Mouse (Mus musculus): ENCODE measurements around the gene Klhdc8a.

The Klhdc8a gene

GRCm38 (mm10) chr1:132317413-132317812 lies 19.0 kb downstream of the Klhdc8a start:
- in situ Hi-C loops (cut with MboI) = loop anchor here (5.0 kb wide), 1 partner anchor 35 kb away; no protein-coding TSS in a partner anchor

DNA sequence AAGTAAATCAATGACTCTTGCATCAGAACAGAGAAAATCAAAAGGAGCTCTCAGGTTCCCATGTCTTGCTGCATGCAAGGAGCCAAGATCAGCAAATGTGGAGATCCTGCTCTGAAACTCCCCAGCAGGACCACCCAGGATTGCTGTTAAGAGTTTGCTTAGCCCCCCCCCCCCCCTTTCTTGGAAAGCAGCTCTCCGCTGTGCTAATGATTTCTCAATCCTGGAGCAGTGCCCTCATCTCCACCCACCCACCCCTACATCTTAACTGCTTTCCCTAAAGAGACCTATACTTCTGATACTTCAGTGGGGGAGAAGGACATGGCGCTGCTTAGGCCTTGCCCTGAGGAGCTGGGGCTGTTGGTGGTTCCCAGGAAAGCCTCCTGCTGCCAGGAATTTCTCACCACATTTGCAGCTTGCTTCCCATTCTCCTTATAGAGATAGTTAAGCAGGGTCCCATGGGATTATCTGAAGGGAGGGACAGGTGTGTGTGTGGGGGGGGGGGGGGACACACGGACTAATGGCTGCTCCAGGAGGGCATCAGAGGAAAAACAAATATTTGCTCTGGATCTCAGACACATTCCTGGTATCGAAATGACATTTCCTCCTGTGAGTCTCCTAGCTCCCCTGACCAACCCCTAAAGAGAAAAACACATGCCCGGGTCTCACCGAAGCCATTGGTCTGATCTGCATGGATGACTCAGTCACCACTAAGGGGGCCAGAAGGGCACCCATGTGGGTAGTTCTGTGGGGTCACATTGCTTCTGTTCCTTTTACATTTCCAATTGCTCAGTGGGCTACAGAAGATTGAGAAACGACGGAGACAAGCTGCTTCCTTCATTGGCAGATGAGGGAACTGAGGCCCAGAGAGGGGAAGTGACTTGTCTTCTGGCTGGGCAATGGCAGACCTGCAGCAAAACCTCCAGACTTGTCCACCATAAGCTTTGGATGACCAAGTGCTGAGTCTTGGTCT lies 19.8 kb downstream of the Klhdc8a start:
- in situ Hi-C loops (cut with MboI) = loop anchor here (5.0 kb wide), 1 partner anchor 34 kb away; no protein-coding TSS in a partner anchor

DNA sequence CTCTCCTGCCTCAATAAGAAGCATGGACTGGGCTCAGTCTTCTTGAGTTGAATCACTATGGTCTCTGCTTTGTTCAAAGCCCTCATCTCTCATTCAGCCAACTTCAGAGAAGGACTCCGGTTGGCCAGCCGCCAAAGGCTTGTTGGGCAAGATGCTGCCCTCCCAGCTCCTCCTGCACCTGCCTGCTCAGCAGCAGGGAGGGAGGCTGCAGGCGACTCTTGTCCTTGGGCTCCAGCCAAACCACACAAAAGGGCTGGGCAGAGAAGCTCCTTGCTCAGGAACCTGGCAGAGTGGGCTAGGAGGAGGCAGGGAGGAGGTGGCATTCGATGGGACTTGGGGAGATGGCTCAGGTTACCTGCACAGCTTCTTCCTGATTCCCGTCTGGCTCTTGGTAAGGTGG lies 20.8 kb downstream of the Klhdc8a start:
- in situ Hi-C loops (cut with MboI) = loop anchor here (5.0 kb wide), 1 partner anchor 33 kb away; no protein-coding TSS in a partner anchor

GRCm38 (mm10) chr1:132321821-132322580 lies 23.6 kb downstream of the Klhdc8a start:
- in situ Hi-C loops (cut with MboI) = no loop called here

- in situ Hi-C loops (cut with MboI) = no loop called here
These were observed 24.5 kb downstream of the Klhdc8a start for GRCm38 (mm10) chr1:132322711-132323542.

- in situ Hi-C loops (cut with MboI) = no loop called here
These were observed 28.4 kb downstream of the Klhdc8a start for GRCm38 (mm10) chr1:132326777-132327176.

DNA sequence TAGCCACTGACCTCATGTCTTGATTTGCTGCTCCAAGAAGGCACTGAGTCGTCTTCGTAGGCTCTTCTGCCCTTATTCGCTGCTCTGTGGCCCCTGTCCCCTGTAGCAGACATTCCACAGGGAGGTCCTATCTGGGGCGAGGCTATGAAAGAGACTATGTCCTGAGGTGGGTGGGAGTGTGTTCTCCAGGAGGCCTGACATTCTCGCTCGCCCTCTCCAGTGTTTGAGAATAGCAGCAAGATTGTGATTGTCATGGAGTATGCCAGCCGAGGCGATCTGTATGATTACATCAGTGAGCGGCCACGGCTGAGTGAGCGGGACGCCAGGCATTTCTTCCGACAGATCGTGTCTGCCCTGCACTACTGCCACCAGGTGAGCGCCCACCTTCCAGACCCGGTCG lies 29.1 kb downstream of the Klhdc8a start:
- in situ Hi-C loops (cut with MboI) = no loop called here

DNA sequence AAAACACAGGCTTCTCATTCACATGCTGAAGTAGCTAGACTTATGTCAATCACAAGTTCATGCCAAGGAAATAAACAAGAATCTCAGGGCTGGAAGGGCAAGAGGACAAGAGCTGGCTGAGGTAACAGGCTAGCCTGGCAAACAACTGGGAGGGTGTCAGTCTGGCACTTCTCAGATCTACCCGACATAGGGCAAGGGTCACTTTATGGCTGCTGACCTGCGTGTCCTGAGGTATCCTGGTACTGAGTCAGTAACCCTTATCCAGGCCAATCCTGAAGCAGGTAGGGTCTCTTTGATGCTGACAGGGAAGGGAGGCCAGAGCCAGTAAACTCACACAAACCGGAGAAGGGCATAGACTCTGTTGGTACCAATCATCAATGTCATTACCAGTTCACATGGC lies 30.1 kb downstream of the Klhdc8a start:
- in situ Hi-C loops (cut with MboI) = no loop called here

- in situ Hi-C loops (cut with MboI) = no loop called here
These were observed 31.2 kb downstream of the Klhdc8a start for GRCm38 (mm10) chr1:132329656-132330055.

DNA sequence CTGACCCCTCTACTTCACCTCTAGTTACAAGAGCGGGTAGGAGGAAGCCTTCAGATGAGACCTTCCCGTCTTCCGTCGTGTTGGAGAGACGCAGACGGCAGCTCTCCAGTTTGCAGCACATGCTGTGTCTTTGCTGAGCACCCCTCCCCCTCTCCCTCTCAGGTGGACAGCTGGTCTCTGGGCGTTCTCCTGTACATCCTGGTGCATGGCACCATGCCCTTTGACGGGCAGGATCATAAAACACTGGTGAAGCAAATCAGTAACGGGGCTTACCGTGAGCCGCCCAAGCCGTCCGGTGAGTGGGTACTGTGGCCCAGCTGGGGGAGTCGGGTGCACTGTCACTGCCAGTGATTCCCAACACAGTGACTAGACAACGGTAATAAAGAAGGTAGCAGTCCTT lies 32.0 kb downstream of the Klhdc8a start:
- in situ Hi-C loops (cut with MboI) = no loop called here

DNA sequence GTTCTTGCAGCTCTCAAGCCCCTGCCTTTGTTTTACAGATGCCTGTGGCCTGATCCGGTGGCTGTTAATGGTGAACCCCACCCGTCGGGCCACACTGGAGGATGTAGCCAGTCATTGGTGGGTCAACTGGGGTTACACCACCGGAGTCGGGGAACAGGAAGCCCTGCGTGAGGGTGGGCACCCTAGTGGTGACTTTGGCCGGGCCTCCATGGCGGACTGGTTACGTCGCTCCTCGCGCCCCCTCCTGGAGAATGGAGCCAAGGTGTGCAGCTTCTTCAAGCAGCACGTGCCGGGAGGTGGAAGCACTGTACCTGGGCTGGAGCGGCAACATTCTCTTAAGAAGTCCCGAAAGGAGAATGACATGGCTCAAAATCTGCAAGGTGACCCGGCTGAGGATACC lies 32.9 kb downstream of the Klhdc8a start:
- in situ Hi-C loops (cut with MboI) = no loop called here

GRCm38 (mm10) chr1:132333201-132333600 lies 34.8 kb downstream of the Klhdc8a start:
- in situ Hi-C loops (cut with MboI) = no loop called here

DNA sequence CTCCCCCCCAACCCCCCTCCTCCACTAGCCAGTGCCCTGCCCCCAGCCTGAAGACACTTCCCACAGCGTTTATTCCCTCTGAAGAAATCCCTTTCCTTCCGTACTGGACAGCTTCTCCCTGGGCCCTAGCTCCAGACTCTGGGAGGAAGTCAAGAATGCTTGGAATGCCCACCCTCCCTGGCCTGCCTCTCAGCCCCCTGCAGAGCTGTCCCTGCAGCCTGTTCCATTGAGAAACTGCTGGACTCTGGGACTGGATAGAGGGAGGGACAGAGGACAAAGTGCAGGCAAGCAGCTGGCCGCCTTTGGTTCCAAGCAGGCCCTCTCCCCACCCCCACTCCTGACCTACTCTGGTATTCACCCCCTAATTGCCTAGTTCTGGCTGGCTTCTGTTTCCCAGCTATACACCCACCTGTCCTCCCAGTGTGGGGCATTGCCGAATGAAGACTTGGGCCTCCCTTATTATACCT lies 35.3 kb downstream of the Klhdc8a start:
- in situ Hi-C loops (cut with MboI) = no loop called here

DNA sequence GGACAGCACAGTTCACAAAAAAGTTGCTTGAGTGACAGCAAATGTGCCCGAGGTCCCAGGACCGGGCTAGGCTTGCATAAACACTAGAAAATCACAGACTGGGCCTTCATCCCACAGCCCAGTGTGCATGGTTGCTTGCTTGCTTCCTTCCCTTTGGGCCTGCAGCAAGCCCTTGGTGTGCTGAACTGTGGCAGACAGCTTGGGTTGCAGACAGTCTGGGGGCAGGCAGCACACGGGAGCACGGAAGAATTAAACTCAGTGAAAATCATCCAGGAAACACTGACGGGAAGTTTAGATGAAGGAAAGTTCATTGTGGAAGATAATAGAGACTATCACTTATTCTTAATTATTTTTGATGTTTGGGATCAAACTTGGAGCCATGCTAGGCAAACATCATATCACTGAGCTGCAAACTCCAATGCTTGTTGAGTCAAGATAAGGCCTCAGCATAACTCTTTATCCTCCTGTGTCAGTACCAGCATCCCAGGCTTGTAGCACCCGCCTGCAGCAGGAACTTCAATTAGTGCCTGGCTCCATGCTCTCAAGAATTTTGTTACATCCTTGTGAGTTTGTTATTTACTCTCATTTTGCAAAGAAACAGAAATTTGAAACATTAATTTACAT lies 35.9 kb downstream of the Klhdc8a start:
- in situ Hi-C loops (cut with MboI) = no loop called here

DNA sequence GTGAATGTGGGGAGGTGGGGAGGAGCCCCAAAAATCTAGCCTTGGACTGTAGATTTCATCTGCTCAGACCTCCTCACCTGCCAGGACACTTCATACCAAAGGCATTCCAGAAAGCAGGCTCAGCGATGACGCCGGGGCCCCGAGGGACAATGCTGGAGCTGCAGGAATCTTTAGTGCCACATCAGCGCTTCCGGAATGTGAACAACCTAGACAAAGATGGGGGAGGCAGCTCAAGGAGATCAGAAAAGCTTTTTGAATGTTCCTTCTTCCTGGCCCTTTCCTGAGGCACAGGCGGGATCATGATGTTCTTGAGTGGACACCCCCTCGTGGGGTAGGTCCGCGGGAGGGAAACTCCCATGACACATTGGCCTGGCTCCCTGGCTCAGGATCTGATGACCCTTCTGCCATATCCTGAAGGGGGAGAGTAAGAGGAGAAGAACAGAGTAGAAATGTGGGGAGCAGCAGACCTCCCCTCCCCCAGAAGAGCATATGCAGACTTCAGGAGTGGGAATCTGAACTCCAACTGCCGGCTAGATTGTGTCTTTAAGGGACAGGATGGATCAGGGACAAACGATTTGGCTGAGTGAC lies 37.0 kb downstream of the Klhdc8a start:
- in situ Hi-C loops (cut with MboI) = no loop called here

DNA sequence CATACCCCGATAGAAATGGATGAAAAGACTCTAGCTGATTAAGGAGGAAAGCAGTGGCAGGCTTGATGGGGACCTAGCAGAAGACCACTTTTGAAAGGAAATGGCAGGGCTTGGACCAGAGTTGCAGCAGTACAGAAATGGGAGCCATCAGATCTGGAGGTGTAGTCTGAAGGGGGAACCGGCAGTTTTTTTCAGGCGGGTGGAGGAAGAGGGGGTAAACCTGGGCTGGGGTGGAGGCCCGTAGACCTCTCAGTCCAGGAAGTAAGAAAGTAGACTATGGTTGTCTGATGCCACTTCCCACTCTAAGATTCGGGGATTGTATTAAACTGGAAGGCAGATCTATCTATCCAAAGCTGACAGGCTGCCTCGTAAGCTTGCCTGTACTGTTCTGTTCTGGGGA lies 38.5 kb downstream of the Klhdc8a start:
- in situ Hi-C loops (cut with MboI) = no loop called here

GRCm38 (mm10) chr1:132338027-132338660 lies 39.7 kb downstream of the Klhdc8a start:
- in situ Hi-C loops (cut with MboI) = no loop called here

DNA sequence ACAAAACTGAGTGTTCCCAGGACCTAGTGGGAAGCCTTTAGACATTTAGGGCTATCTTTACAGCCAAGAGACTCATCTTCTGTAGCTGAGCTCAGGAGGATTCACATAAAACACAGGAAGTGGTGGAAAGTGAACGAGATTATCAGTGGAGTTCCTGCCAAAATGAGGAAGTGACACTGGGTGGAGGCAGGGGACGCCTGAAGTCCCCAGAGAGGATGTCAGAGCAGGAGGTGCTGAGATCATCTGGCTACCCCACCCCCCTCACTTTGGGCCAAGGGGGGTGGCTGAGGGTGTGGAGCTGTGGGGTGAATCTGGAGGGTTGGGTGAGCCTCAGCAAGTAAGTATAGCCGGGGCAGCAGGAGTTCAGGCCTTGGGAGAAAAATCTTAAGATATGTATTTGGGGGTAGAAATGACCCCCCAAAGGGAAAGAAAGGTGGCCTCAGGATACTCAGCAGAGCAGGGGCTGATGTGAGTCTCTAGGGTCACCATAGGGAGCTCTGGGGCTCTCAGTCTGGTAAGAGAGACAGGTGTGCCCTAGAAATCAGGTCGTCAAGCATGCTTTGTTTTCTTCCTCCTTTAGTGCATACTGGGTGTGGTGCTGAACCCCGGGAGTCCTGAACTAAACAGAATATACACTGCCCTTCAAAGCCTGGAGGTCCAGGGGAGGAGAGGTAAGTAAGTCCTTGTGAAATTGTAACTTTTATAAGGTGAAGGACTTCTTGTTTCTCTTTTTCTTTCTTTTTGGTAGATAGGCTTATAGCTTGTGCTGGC lies 43.5 kb downstream of the Klhdc8a start:
- in situ Hi-C loops (cut with MboI) = no loop called here

- in situ Hi-C loops (cut with MboI) = no loop called here
These were observed 44.1 kb downstream of the Klhdc8a start for GRCm38 (mm10) chr1:132342518-132342917.

DNA sequence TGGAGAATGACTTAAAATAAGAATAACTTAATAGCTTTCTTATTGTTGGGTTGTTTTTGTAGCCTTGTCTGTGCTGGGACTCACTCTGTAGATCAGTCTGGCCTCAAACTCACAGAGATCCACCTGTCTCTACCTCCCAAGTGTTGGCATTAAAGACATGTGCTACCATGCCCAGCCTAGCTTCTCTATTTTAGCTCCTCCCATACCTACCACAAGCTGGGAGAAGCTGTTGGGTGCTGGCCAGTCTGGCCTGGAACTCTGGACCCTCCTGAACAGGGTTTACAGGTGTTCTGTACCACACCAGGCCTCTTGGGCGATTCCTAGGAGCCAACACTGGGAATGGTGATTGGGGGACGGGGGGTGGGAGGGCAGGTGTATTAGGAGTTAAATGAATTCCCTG lies 44.8 kb downstream of the Klhdc8a start:
- in situ Hi-C loops (cut with MboI) = no loop called here

Data from mature B cell (primary cell).